Mouse (Mus musculus) adrenal gland, postnatal 36 days (tissue): ENCODE data around the gene Pole2. TPM values are rescaled to one million over a fixed set of nuclear protein-coding genes. Genes with fewer than 3 reads are reported as not detected.

Source experiments
- DNase-seq, 2 experiments: peaks; one replicate each; pipeline ENCODE4 v3.0.0; 2021; ENCODE audit warnings: mixed read lengths in 1 of 2
- total RNA-seq, 2 experiments: library from RNA; stranded (reverse); gene quantifications; 2 replicates each; pipeline ENCODE4 v1.2.3; 2021

The Pole2 gene
- total RNA-seq, 2 experiments from 2014 or later = 3.0 TPM

DNA sequence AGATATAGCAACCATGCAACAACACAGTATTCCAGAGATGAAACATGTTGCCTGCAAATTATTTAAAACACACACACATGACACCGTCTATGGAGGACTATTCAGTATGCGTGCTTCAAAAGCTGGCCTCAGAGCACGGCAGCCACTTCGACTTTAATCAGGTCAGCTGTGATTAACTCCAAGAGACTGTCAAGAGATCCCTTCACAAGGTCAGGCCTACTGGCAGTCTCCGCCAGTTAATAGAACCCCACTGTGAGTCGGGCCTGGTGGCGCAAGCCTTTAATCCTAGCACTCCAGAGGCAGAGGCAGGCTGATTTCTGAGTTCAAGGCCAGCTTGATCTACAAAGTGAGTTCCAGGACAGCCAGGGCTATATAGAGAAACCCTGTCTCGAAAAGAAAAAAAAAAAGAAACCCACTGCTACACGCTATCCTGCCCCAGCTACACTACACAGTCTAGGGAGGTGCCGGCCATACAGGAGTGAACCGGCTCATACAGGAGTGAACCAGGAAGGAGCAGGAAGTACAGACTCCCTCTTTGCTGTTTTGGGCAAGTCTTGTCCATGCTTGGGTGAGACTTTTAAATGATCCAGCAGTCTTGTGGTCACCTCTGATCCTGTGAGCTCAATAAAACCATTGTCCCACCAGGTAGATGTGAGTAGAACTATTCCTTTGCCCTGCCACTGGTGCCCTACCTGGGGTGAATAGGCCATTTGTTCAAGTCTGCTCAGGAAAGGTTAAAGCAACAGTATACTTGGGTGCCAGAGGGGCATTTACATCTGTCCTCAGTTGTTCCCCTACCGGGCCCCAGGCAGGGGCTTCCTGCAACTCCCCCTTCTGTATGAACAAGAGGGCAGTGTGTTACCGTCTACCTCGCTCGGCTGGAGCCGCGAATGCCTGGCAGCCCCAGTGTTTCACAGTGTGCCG is 17.7 kb downstream of the Pole2 start:
- DNase-seq = peak in 1 of 2 experiments; percentile 21

DNA sequence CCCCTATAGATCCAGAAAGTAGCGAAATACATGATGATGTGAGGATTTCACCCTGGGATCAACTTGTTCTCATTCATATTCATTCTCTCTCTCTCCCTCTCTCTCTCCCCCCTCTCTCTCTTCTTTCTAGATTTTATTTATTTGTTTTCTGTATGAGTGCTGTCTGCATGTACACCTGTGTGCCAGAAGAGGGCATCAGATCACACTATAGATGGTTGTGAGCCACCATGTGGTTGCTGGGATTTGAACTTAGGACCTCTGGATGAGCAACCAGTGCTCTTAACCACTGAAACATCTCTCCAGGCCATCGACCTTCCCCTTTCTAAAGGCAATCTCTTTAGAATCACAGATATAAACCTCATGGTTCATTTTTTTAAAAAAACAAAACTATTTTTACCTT is 19.5 kb downstream of the Pole2 start:
- no peak for DNase-seq

DNA sequence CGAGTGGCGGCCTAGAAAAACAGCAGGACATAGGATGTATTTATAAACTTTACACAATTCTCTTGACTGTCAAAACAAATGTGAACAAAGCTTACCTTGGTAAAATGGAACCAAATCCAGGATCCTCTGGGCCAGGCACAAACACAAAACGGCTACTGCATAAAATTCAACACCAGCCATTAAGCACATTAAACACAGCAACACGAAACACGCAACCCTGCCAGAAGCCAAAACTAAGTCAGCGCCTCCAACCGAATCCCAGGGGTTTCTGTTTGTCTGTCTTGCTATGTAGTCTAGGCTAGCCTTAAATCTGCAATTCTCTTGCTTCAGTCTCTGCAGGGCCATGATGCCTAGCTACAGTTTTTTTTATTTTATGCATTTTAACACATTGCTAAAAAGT is 20.1 kb downstream of the Pole2 start:
- DNase-seq = no peak

DNA sequence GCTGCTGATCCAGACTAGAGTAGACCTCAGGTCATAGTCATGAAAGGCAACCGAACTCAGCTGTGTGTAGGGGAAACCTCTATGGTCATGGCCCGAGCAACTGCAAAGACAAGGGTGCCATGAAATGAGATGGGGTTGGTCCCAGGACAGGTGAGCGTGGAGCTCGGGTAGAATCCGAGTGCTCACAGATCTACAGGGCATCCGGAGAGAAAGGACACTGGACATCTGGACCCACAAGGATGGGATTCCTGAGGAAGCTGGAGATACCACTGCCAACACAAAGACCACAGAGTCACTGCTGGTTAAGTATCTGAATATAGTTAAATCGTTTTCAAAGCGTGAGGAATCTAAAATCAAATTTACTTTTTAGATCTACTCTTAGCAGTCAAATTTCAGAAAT is 20.6 kb downstream of the Pole2 start:
- no peak for DNase-seq

DNA sequence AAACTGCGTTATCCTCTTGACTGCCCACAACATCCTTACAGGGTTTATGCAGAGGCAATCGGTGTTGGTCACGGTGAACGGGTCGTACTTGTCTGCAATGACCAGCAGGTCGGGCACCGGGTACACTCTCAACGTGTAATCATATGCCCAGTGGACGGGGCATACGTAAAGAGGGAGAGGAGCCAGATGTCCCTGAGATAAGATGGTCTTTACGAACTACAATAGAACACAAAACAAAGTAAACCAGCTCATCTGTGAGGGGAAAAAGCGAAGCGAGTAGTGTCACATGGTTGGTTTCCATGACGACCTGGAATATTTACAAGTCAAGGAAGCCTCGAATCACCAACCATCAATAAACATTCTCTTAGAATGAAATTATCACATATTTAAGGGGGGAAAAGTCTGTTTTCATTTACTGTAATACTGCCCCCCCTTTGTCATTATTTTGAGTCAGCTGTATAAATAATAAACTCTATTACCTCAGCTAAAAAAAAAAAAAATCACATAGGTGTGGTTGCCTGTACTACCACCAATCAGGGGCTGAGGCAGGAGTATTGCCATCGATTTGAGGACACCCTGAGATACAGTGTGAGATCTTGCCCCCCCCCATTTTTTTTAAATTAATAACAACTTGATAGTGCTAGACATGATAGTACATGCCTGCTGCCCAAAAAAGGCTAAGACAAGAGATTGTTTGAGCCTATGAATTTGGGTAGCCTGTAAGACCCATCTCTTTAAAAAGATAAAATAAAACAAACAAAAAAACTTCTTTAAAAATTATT is 23.8 kb downstream of the Pole2 start, which contains the start of gene Gm49384:
Gm49384 (minus strand) TSS at position 216 of the 782 bp plus-strand sequence.
- no peak for DNase-seq

DNA sequence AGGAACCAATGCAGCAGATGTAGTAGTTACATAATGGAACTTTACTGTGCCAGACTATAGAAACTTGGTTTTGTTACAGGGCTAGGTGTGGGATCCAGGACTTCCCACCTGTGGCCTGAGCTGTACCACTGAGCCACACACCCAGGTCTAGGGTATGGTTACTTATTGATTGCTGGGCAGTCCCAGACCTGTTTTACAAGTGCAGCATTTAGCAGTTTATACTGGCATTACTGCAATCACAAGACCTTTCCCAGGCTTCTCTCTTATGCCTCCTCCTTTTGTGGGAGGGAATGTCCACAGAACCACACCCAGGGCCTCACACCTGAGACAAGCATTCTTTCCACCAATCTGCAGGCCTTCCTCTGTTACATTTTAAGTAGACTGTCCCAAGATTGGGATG is 29.0 kb downstream of the Pole2 start:
- no peak for DNase-seq

DNA sequence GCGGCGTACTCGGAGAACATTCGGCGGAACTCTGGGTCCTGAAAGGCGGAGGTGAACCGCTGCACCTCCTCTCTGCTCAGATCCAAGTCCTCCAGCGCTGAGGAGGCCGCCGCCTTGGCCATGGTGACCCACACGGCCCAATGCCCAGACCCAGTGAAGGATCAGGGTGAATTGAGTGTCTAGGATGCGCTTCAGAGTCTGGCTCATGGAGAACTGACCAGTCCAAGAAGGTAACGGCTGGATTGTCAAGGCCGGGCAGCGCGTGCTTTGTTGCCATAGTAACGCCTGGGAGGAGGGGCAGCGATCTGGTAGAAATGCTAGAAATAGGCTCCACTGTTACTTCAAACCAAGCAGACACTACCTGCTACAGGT is 29.8 kb downstream of the Pole2 start, which contains the start of gene Dnaaf2:
Dnaaf2 (minus strand) TSS at position 266 of the 372 bp plus-strand sequence.
- DNase-seq = peak; percentile 89

DNA sequence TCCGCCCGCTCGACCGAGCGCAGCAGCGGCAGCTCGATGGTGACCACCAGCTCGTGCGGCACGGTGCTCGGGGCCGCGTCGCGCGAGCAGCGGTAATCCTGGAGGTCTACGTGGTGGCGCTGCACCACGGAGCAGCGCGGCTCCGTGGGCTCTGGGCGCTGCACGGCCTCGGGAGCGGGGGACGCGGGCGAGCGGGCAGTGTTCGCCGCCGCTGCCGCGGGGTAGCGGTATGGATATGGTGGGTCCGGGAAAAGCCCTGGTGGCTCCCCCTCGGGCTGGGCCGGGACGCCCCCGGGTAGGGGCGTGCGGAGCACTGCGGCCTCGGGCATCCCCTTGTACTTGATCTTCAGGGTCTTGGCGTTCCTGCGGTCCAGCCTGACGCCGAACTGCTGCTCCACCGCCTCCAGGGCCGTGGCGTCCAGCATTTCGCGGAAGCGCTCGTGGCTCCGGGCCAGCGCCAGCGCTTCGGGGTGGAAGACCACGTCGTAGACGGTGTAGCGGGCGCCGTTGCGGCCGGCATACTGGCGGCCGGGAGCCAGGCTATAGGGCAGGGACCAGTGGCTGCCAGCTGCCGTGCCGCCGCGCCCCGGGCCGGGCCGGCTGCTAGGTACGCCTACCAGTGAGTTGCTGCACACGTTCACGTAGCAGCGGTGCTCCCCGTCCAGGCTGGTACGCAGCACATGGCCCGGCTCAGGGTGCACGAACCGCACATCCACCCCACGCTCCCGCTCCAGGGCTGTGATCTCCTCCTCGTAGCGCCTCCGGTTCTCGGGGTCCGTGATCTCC is 30.4 kb downstream of the Pole2 start:
- peak; percentile 68 to 78 for DNase-seq

DNA sequence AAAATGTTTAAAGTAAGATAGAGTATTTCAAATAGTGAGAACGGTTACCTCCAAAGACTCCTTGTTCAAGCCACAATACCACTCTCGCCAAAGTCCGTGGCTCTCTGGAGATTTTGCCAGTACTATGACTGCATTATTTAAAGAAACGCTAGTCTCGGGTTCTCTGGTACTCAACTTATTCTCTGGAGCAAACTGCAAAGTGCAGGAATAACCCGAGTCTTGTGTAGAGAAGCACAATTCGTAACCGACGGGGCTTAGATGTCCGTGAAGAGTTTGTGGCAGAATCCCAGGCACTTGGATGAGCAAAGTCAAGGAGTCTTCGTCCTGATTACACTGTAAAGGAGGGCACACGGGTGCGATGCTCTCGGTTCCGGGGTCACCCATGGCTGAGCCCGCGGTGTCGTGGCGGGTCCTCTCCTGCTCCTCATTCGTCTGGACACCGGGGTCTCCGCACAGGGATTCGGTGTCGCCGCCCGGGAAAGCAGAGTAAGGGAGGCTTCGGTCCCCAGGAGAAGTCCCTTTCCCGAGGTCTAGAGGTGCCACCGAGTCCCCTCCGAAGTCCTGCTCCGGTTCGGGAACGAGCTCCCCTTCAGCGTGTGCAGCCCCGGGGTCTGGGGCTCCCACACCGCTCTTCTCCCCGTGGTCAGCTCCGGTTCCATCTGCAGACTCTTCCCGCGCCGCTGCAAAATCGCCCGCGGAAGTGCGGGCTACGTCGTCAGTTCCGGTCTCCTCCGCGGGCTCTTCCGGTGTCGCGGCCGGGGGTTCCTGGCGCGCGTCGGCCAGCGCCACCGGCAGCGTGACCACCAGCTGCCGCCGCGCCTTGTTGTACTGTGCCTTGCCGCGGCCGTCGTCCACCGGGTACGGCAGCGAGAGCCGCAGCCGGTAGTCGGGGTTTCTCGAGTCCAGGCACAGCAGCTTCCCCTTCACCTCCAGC is 31.3 kb downstream of the Pole2 start, which contains the start of gene Gm49383:
Gm49383 (minus strand) TSS at position 661 of the 934 bp plus-strand sequence.
- peak; percentile 75 to 85 for DNase-seq

DNA sequence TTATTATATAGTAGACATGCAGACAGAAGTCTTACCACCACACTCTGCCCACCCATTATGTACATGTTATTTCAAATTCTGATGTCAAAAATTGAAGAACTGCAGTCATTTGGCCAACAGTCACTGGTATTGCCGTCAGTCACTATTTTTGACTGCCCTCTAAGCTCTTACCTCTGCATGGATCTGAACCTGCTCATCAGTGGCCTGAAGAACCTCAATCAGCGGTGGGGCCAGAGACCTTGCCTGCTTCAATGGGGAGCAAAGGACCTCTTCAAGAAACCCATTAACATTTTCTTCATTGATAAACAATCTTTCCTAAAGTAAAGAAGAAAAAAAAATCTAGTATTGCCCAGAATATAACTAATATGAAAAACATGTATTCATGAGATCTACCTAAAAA is 35.4 kb downstream of the Pole2 start:
- no peak for DNase-seq

DNA sequence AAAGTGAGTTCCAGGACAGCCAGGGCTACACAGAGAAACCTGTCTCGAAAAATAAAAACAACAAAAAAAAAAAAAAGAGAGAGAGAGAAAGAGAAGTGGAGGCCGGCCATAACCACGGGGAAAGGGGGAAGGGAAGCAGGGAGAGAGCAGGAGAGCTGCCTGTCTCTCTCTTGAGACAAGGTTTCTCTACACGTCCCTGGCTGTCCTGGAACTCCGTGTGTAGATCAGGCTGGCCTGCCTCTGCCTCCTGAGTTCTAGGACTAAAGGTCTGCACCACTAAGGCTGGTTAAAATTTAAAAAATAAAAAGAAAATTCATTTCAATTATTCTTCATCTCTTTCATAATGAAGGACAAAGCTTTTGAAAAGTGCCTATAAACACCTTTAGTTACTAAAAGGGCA is 36.6 kb downstream of the Pole2 start:
- no peak for DNase-seq

DNA sequence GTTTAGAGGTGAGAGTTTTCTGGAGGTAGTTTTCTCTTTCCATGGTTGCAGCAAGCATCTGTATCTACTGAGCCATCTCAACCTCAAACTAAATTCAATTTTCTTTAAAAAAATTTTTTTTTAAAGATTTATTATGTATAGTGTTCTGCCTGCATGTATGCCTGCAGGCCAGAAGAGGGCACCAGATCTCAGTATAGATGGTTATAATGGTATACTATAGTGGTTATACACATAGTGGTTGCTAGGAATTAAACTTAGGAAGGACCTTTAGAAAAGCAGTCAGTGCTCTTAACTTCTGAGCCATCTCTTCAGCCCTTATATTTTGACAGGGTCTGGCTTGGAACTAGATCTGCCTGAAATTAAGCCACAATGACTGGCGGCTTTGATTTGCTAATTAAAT is 37.5 kb downstream of the Pole2 start:
- DNase-seq = peak in 1 of 2 experiments; percentile 26

DNA sequence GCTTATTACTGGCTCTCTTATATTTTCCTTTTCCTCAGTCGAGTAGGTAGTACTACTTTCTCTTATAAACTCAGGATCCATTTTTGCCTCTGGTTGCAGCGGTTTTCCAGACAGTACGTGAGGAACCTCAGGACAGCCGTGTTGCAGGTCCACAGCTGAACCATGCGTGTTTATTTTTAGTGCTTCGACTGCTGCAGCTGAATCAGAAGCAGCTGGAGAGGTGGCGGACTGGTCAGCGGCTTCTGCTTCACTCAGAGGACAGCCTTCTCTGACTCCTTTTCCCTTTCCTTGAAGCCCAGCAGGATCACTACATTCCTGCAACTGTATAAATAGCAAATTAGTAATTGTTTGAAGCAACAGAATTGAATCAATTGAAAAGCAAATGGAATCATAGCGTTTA is 37.9 kb downstream of the Pole2 start:
- no peak for DNase-seq

DNA sequence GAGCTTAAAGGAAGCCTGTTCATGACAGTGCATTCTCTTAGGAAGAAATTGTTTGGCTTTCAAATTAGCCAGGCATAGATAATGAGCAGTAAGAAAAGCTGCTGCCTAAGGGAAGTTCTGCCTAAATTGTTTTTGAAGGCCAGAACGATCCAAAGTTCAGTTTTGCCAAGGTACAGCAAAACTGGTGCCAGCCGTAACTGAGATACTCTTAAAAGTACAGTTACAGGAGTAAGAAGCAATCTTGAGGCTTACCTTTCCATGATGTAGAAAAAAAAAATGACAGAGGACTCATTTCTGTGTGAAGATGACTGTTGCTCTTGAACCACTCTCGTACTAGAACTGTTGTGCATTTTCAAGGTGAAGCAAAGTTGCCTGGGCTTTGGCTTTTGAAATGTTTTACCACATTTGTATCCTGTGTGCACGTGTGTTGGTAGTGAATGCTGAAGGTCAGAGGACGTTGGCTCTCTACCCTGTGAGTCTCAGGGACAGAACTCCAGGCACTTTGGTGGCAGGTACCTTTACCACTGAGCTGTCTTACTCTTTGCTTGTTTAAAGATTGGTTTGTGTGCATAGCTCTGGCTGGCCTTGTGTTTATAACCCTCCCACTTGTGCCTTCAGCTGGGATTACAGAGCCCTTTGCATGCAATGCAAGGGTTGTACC is 41.1 kb downstream of the Pole2 start:
- DNase-seq = peak in 1 of 2 experiments; percentile 46

DNA sequence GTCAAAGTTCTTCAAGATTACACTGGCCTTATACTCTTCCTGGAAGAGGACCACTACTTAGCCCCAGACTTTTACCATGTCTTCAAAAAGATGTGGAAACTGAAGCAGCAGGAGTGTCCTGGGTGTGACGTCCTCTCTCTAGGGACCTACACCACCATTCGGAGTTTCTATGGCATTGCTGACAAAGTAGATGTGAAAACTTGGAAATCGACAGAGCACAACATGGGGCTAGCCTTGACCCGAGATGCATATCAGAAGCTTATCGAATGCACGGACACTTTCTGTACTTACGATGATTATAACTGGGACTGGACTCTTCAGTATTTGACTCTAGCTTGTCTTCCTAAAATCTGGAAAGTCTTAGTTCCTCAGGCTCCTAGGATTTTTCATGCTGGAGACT is 42.6 kb downstream of the Pole2 start:
- no peak for DNase-seq

DNA sequence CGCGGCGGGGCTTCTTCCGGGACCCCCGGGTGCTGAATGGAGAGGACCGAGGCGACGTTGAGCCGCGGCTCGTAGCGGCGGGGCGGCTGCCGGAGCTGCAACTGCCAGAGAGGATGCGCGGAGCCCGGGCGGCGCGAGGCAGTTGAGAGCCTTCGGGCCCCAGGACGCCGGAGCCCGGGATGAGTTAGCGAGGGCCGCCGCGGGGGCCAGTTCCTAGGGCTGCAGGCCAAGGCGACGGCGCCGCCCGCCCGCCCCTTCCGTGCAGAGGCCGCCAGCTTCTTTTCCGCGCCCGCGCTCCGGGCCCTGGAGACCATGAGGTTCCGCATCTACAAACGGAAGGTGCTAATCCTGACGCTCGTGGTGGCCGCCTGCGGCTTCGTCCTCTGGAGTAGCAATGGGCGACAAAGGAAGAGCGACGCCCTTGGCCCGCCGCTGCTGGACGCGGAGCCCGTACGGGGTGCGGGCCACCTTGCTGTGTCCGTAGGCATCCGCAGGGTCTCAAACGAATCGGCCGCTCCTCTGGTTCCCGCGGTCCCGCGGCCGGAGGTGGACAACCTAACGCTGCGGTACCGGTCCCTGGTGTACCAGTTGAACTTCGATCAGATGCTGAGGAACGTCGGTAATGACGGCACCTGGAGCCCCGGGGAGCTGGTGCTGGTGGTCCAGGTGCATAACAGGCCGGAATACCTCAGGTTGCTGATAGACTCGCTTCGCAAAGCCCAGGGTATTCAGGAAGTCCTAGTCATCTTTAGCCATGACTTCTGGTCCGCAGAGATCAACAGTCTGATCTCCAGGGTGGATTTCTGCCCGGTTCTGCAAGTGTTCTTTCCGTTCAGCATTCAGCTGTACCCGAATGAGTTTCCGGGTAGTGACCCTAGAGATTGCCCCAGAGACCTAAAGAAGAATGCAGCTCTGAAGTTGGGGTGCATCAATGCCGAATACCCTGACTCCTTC is 43.4 kb downstream of the Pole2 start:
- DNase-seq = peak; percentile 69 to 75

DNA sequence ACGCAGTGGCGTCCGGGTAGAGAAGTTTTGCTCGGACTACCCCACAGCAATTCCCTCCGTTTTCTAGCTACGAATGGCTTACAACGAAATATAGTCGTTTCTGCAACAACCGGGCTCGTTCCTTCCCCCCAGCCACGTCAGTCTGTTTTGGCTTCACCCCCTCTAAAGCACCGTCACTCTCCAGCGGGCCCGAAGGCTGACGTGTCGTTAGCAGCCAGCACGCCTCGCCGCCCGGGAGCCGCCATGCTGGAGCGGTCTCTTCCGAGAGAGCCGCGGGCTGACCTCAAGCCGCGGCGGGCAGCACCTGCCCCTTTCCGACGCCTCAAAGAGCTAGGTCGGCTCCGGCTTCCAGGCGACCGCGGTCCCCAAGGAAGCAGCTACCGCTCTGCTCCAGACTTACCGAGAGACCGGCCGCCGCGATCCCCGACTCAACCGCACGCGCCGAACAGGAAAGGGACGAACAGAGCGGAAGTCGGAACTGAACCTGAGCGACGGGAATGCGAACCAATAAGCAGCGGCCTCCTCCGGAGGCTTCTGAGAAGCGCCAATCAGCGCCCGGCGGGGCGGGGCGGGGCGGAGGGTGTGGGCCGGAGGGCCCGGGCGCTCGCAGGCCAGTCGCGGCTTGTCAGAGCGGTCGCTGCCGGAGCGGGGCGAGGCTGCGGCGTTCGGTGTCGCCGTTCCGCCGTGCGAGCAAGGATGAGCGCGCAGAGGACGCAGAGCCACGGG is 44.2 kb downstream of the Pole2 start, which contains the start of the genes Rpl36al and Mgat2:
Rpl36al (minus strand) TSS at position 501 of the 726 bp plus-strand sequence.
Mgat2 (plus strand) TSS at position 575 of the 726 bp plus-strand sequence.
- peak; percentile 99 to 100 for DNase-seq

DNA sequence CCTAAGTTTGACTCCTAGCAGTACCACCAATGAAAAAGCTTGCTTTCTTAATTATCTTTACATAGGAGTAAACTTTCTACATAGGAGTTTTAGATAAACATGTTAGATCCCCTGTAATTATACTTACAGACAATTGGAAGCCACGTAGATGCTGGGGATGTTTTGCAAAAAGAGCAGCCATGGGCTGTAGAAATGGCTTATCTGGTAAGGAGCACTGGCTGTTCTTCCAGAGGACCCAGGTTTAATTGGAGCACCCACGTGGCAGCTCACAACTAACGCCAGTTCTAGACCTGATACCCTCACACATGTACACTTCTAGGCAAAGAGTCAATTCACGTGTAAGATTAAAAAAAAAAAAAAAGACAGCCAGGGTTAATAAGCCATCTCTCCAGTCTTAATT is 46.2 kb downstream of the Pole2 start:
- DNase-seq = no peak
